Mouse (Mus musculus) layer of hippocampus, adult 18-20 months (tissue): ENCODE measurements around the gene Pcsk7. TPM values are rescaled to one million over a fixed set of nuclear protein-coding genes. Genes with fewer than 3 reads are reported as not detected.
A peak's percentile ranks its signal among the peaks of the same experiment; 100 is the strongest.

Experiments
- DNase-seq, 2 experiments: peaks; one replicate each; pipeline ENCODE4 v3.0.0; 2022; ENCODE audit warnings: low spot score in 2 of 2
- total RNA-seq, 2 experiments: library from RNA; stranded (reverse); gene quantifications; 2 replicates each; pipeline ENCODE4 v1.2.3; 2021

Pcsk7 gene
- total RNA-seq, 2 experiments from 2014 or later, result 21.4 to 23.1 TPM

- no peak for DNase-seq
These were observed 31.8 kb downstream of the Pcsk7 start for GRCm38 (mm10) chr9:45938088-45938487.

- no peak for DNase-seq
These were observed 32.8 kb downstream of the Pcsk7 start for GRCm38 (mm10) chr9:45938952-45939637.

- DNase-seq, result no peak
These were observed 33.5 kb downstream of the Pcsk7 start for GRCm38 (mm10) chr9:45939794-45940193.

- no peak for DNase-seq
These were observed 35.1 kb downstream of the Pcsk7 start for GRCm38 (mm10) chr9:45941329-45941888.

- DNase-seq, result no peak
These were observed 36.2 kb downstream of the Pcsk7 start for GRCm38 (mm10) chr9:45942464-45942863.

- no peak for DNase-seq
These were observed 36.6 kb downstream of the Pcsk7 start for GRCm38 (mm10) chr9:45942916-45943315.

- DNase-seq, result no peak
These were observed 37.6 kb downstream of the Pcsk7 start for GRCm38 (mm10) chr9:45943628-45944505.

- no peak for DNase-seq
These were observed 38.5 kb downstream of the Pcsk7 start for GRCm38 (mm10) chr9:45944506-45945400.

GRCm38 (mm10) chr9:45945721-45946120, 39.4 kb downstream of the Pcsk7 start:
- no peak for DNase-seq

- DNase-seq, result no peak
These were observed 40.0 kb downstream of the Pcsk7 start for GRCm38 (mm10) chr9:45946182-45946871.

GRCm38 (mm10) chr9:45946872-45947183, 40.5 kb downstream of the Pcsk7 start:
- no peak for DNase-seq

GRCm38 (mm10) chr9:45952057-45952456, 45.8 kb downstream of the Pcsk7 start:
- DNase-seq, result no peak

- DNase-seq, result no peak
These were observed 46.6 kb downstream of the Pcsk7 start for GRCm38 (mm10) chr9:45952890-45953289.

- no peak for DNase-seq
These were observed 47.4 kb downstream of the Pcsk7 start for GRCm38 (mm10) chr9:45953511-45954293.

- DNase-seq, result no peak
These were observed 48.2 kb downstream of the Pcsk7 start for GRCm38 (mm10) chr9:45954294-45955106.

GRCm38 (mm10) chr9:45955107-45955963, 49.0 kb downstream of the Pcsk7 start, which contains the start of gene Sidt2:
TSS of gene Sidt2 (minus strand) at chr9:45955258.
- peak; percentile 90 to 94 for DNase-seq

GRCm38 (mm10) chr9:45958023-45958670, 51.9 kb downstream of the Pcsk7 start:
- DNase-seq, result no peak
